Comparison of ENCODE assay signal across 13 mouse cellular contexts in the genomic region with DNA sequence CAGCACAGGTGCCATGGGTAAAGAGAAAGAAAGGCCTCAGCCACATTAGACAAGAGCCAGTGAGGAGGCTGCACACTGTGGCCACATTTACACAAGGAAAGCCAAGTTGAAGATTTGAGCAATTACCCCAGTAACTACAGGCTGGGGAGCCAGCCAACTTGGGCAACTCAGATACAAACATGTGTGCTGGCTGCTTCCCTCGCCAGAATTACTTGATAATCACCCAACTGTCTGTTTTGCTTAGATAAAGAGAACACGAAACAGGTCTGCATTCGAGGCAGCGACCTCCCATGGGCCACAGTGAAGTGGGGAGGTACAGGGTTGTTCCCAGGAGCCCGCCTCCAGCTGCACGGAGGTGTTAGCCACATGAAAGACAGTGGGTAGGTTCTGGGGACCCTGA. TPM values are rescaled to one million over a fixed set of nuclear protein-coding genes. Genes with fewer than 3 reads are reported as not detected.
DNase-seq lines count a peak whose midpoint lies in the region; ATAC-seq and TF ChIP-seq lines count a peak whose summit lies in the region.
"Had no signal": no experiment of that assay in that cellular context is flagged by ENCODE, and none has a peak within 500 bp of the region (broad histone marks: within the 10 kb centered on the region; RNA-seq: fewer than 3 reads in every experiment).

No protein-coding gene starts in this region.

- TF ChIP-seq RAD21 in MEL (IDR thresholded peaks at IDR 0.05; ENCODE audit: low read depth, low read length) = no peak

- no peak for TF ChIP-seq POLR2A in MEL (IDR thresholded peaks at IDR 0.05; ENCODE audit: control insufficient read depth in 1 of 2, insufficient read depth in 1 of 2, low read depth in 1 of 2, low read length in 2 of 2, poor library complexity in 1 of 2)
- no peak for TF ChIP-seq POLR2A in liver, adult 2 months (IDR thresholded peaks at IDR 0.05; ENCODE audit: extremely low read depth, insufficient read depth, low read length)

- H3K4me2 ChIP-seq in hindbrain, embryonic 16.5 days (ENCODE audit: low read length) = no peak overlapping the region
- no peak overlapping the region for H3K4me2 ChIP-seq in hindbrain, embryonic 13.5 days
- H3K4me2 ChIP-seq in neural tube, embryonic 15.5 days = no peak overlapping the region
- H3K4me2 ChIP-seq: limb, embryonic 15.5 days had no signal

- H3K27ac ChIP-seq in hindbrain, embryonic 16.5 days (ENCODE audit: low read depth, low read length) = no peak overlapping the region
- H3K27ac ChIP-seq in hindbrain, embryonic 13.5 days = no peak overlapping the region
- H3K27ac ChIP-seq in MEL (ENCODE audit: control insufficient read depth, low read depth, low read length) = no peak overlapping the region
- H3K27ac ChIP-seq in liver, adult 2 months (replicated peaks; ENCODE audit: insufficient read depth, low read depth, low read length) = no peak overlapping the region
- H3K27ac ChIP-seq in neural tube, embryonic 15.5 days (replicated peaks) = no peak overlapping the region
- H3K27ac ChIP-seq: limb, embryonic 15.5 days had no signal

- DNase-seq in MEL (ENCODE audit: low read depth, low spot score) (peak; percentile 11), adipocyte (ENCODE audit: low spot score) (peak; percentile 71)
- peak; percentile 55 for DNase-seq in liver, adult 2 months (ENCODE audit: extremely low read depth, low read depth, low spot score)
- no peak for DNase-seq in frontal cortex, adult 2 months (ENCODE audit: extremely low spot score in 1 of 2, low spot score in 1 of 2)
- DNase-seq: cerebellum, postnatal 25 days; gastrocnemius, postnatal 10 days had no signal

- H3K9me3 ChIP-seq in hindbrain, embryonic 16.5 days (ENCODE audit: control insufficient read depth, low read length) = no peaks in the 10 kb centered on the region
- no peaks in the 10 kb centered on the region for H3K9me3 ChIP-seq in hindbrain, embryonic 13.5 days
- H3K9me3 ChIP-seq in MEL (replicated peaks; ENCODE audit: insufficient read depth, low read length) = no peaks in the 10 kb centered on the region
- no peaks in the 10 kb centered on the region for H3K9me3 ChIP-seq in neural tube, embryonic 15.5 days (replicated peaks)
- H3K9me3 ChIP-seq: limb, embryonic 15.5 days had no signal

- no peaks in the 10 kb centered on the region for H3K36me3 ChIP-seq in hindbrain, embryonic 16.5 days (ENCODE audit: control insufficient read depth, insufficient read depth, low read length)
- no peaks in the 10 kb centered on the region for H3K36me3 ChIP-seq in hindbrain, embryonic 13.5 days
- no peaks in the 10 kb centered on the region for H3K36me3 ChIP-seq in MEL (ENCODE audit: control insufficient read depth in 1 of 2, insufficient read depth in 2 of 2, low read length in 2 of 2)
- H3K36me3 ChIP-seq in liver, adult 2 months (ENCODE audit: control insufficient read depth, insufficient read depth, low read length) = no peaks in the 10 kb centered on the region
- no peaks in the 10 kb centered on the region for H3K36me3 ChIP-seq in neural tube, embryonic 15.5 days
- H3K36me3 ChIP-seq: limb, embryonic 15.5 days had no signal

- ATAC-seq in hindbrain, embryonic 16.5 days = 0 out of 2 replicates have a peak, but pooled peaks have one; percentile 52
- no peak for ATAC-seq in hindbrain, embryonic 13.5 days (ENCODE audit: low FRiP score)
- no peak for ATAC-seq in neural tube, embryonic 15.5 days (ENCODE audit: low FRiP score)
- ATAC-seq: intestine, embryonic 16.5 days had no signal

- H3K4me1 ChIP-seq in hindbrain, embryonic 16.5 days (ENCODE audit: control insufficient read depth, insufficient read depth, low read depth, low read length) = no peaks in the 10 kb centered on the region
- no peaks in the 10 kb centered on the region for H3K4me1 ChIP-seq in hindbrain, embryonic 13.5 days (replicated peaks)
- H3K4me1 ChIP-seq in MEL (ENCODE audit: control insufficient read depth in 1 of 2, insufficient read depth in 2 of 2, low read length in 2 of 2) = no peaks in the 10 kb centered on the region
- H3K4me1 ChIP-seq in liver, adult 2 months (ENCODE audit: control insufficient read depth, insufficient read depth, low read length) = no peaks in the 10 kb centered on the region
- no peaks in the 10 kb centered on the region for H3K4me1 ChIP-seq in neural tube, embryonic 15.5 days

- no peak overlapping the region for H3K4me3 ChIP-seq in hindbrain, embryonic 16.5 days (ENCODE audit: low read length)
- no peak overlapping the region for H3K4me3 ChIP-seq in hindbrain, embryonic 13.5 days
- H3K4me3 ChIP-seq in MEL (ENCODE audit: control insufficient read depth in 1 of 2, insufficient read depth in 1 of 2, low read depth in 2 of 2, low read length in 2 of 2) = no peak overlapping the region
- H3K4me3 ChIP-seq in liver, adult 2 months (ENCODE audit: insufficient read depth, low read depth, low read length) = no peak overlapping the region
- no peak overlapping the region for H3K4me3 ChIP-seq in neural tube, embryonic 15.5 days (replicated peaks)
- H3K4me3 ChIP-seq: limb, embryonic 15.5 days had no signal

- no peak overlapping the region for H3K9ac ChIP-seq in hindbrain, embryonic 16.5 days (ENCODE audit: low read depth, low read length)
- H3K9ac ChIP-seq in hindbrain, embryonic 13.5 days = no peak overlapping the region
- H3K9ac ChIP-seq in MEL (ENCODE audit: control insufficient read depth, low read depth, low read length, poor library complexity, severe bottlenecking) = no peak overlapping the region
- no peak overlapping the region for H3K9ac ChIP-seq in liver, adult 2 months (ENCODE audit: low read depth, low read length)
- H3K9ac ChIP-seq in neural tube, embryonic 15.5 days (replicated peaks) = no peak overlapping the region
- H3K9ac ChIP-seq: limb, embryonic 15.5 days had no signal

- no peak for TF ChIP-seq EP300 in MEL (IDR thresholded peaks at IDR 0.05; ENCODE audit: low read depth in 1 of 2, low read length in 2 of 2)

- no peaks in the 10 kb centered on the region for H3K79me2 ChIP-seq in MEL (ENCODE audit: control insufficient read depth, insufficient read depth, low read length, poor library complexity)
- H3K79me2 ChIP-seq in liver, adult 2 months (ENCODE audit: control insufficient read depth, insufficient read depth, low read length) = no peaks in the 10 kb centered on the region

- no peaks in the 10 kb centered on the region for H3K27me3 ChIP-seq in hindbrain, embryonic 16.5 days (replicated peaks; ENCODE audit: control insufficient read depth, insufficient read depth, low read length)
- no peaks in the 10 kb centered on the region for H3K27me3 ChIP-seq in hindbrain, embryonic 13.5 days
- no peaks in the 10 kb centered on the region; a peak in 1 of 4 replicates for H3K27me3 ChIP-seq in MEL (ENCODE audit: control insufficient read depth in 1 of 2, insufficient read depth in 2 of 2, low read length in 2 of 2)
- H3K27me3 ChIP-seq in liver, adult 2 months (ENCODE audit: control insufficient read depth, insufficient read depth, low read length) = 0 out of 2 replicates have a peak, but pooled peaks cover 2% of the 10 kb centered on the region
- no peaks in the 10 kb centered on the region for H3K27me3 ChIP-seq in neural tube, embryonic 15.5 days (replicated peaks)

- 67% methylated on average over 6 of the region's 6 CpGs for WGBS in hindbrain, embryonic 16.5 days
- 72% methylated on average over 6 of the region's 6 CpGs for WGBS in hindbrain, embryonic 13.5 days
- 31% methylated on average over 6 of the region's 6 CpGs for WGBS in liver, adult 2 months
- 59% methylated on average over 6 of the region's 6 CpGs for WGBS in neural tube, embryonic 15.5 days

- no peak for TF ChIP-seq CTCF in MEL (IDR thresholded peaks at IDR 0.05 in 2 of 3, conservative IDR thresholded peaks at IDR 0.05 in 1 of 3; ENCODE audit: control insufficient read depth in 1 of 3, insufficient read depth in 1 of 3, low read depth in 2 of 3, low read length in 3 of 3, poor library complexity in 1 of 3, severe bottlenecking in 1 of 3)
- no peak for TF ChIP-seq CTCF in liver, adult 2 months (IDR thresholded peaks at IDR 0.05; ENCODE audit: low read depth, low read length)

TF ChIP-seq in MEL, 35 proteins besides CTCF, POLR2A, EP300 and RAD21:
- TF ChIP-seq TAL1 (IDR thresholded peaks at IDR 0.05; ENCODE audit: low read length) (no peak), TCF12 (IDR thresholded peaks at IDR 0.05; ENCODE audit: low read depth, low read length) (peak; percentile 38; the same call in 1 of the 2 replicates)

RNA-seq across cellular contexts. Expression of gene Lhx8, which starts 33.0 kb away (rescaled TPM):
- polyA plus RNA-seq in hindbrain, embryonic 16.5 days (2015; fragmentation: Nextera tagmentation; extraction: Ambion mirVana) = 0.29 and 2.0 TPM in 2 replicates
- polyA plus RNA-seq in hindbrain, embryonic 13.5 days (2015; fragmentation: Nextera tagmentation; extraction: Ambion mirVana) = 0.26 and 0.32 TPM in 2 replicates
- total RNA-seq in MEL (2012; rRNA removed) = not detected in 2 replicates
- polyA plus RNA-seq in MEL (2012; ENCODE audit: insufficient read depth in 1 of 2, insufficient read length in 2 of 2, low read depth in 1 of 2, low replicate concordance in 2 of 2, missing spikeins in 1 of 2) = not detected
- total RNA-seq in liver, adult 2 months (2014; rRNA removed) = not detected in 2 replicates
- not detected in 2 replicates for polyA plus RNA-seq in liver, adult 2 months (2012; rRNA removed)
- polyA plus RNA-seq in neural tube, embryonic 15.5 days (2015; fragmentation: Nextera tagmentation; extraction: Ambion mirVana) = 0.19 TPM in 1 of 2 replicates, not detected in the other
- polyA plus RNA-seq in frontal cortex, adult 2 months (2012; rRNA removed) = 0.13 and 0.18 TPM in 2 replicates
- total RNA-seq: layer of hippocampus, postnatal 36 days; monocyte, adult 5-6 weeks had no signal
- polyA plus RNA-seq: intestine, embryonic 16.5 days had no signal

Comparison
In these comparisons a context has a peak if more than half of its experiments do, and no peak if none do; other contexts are left out.
1. DNase-seq: peak in MEL (single experiment), adipocyte (single experiment) and liver, adult 2 months (single experiment); none in frontal cortex, adult 2 months (0 of 2).